In the genomic region with DNA sequence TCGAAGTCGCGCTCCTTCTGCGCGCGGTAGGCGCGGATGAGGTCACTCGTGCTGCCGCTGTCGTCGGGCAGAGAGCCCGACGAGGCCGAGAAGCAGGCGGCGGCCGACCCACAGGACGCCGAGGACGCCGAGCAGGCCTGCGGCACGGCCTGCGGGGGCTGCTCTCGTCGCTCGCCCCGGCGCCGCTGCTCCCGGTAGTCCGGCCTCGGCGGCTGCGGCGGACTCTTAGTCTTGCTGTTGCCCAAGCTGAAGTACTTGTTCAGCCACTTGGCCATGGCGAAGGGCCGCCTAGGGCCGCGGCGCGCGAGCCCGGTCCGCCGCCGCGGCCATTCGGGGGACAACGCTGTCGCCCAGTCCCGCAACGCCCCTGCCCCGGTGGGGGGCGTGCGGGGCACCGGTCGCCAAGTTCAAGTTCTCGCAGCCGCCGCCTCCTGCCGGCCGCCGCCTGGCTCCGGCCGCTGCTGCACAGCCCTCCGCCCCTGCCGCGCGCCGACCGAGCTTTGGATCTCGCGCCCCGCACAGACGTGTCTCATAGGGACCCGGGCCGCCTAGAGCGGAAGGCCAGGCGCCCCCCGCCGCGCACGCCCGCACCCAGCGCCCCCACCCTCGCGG, we compare ENCODE assay signal across 8 mouse cellular contexts. TPM values are rescaled to one million over a fixed set of nuclear protein-coding genes. Genes with fewer than 3 reads are reported as not detected.
DNase-seq lines count a peak whose midpoint lies in the region; ATAC-seq and TF ChIP-seq lines count a peak whose summit lies in the region.

No protein-coding gene starts in this region.

- intact Hi-C loops in left cerebral cortex, adult 2 months (cut with DNase I) = loop anchor here (2.0 to 5.0 kb wide), 4 partner anchors 53 to 513 kb away; a partner anchor contains a TSS
- intact Hi-C loops in left cerebral cortex, postnatal 25 days (cut with DNase I) = loop anchor here (2.0 to 5.0 kb wide), 2 partner anchors 83 to 111 kb away; no protein-coding TSS in a partner anchor

- H3K27ac ChIP-seq in left cerebral cortex, adult 2 months = peak overlapping the region; percentile 2; the same call in 1 of the 2 replicates
- H3K27ac ChIP-seq in forebrain, embryonic 10.5 days = peak overlapping the region; percentile 93
- peak overlapping the region; percentile 92 for H3K27ac ChIP-seq in hindbrain, embryonic 12.5 days
- H3K27ac ChIP-seq in liver, embryonic 12.5 days = peak overlapping the region; percentile 88
- H3K27ac ChIP-seq in neural tube, embryonic 13.5 days (replicated peaks) = peak overlapping the region; percentile 93

- H3K9ac ChIP-seq in hindbrain, embryonic 12.5 days = peak overlapping the region; percentile 85
- H3K9ac ChIP-seq in liver, embryonic 12.5 days = peak overlapping the region; percentile 92
- H3K9ac ChIP-seq in neural tube, embryonic 13.5 days = peak overlapping the region; percentile 81

- no peak for TF ChIP-seq CTCF in left cerebral cortex, adult 2 months (IDR thresholded peaks at IDR 0.05)

- peak overlapping the region; percentile 72 for H3K4me3 ChIP-seq in left cerebral cortex, adult 2 months
- peak overlapping the region; percentile 82 for H3K4me3 ChIP-seq in forebrain, embryonic 10.5 days
- H3K4me3 ChIP-seq in hindbrain, embryonic 12.5 days = peak overlapping the region; percentile 73
- H3K4me3 ChIP-seq in liver, embryonic 12.5 days = peak overlapping the region; percentile 77
- peak overlapping the region; percentile 77 for H3K4me3 ChIP-seq in neural tube, embryonic 13.5 days

- peaks cover 15% of the 10 kb centered on the region for H3K36me3 ChIP-seq in forebrain, embryonic 10.5 days (replicated peaks)
- H3K36me3 ChIP-seq in hindbrain, embryonic 12.5 days = no peaks in the 10 kb centered on the region
- H3K36me3 ChIP-seq in liver, embryonic 12.5 days = peaks cover 28% of the 10 kb centered on the region
- H3K36me3 ChIP-seq in neural tube, embryonic 13.5 days = no peaks in the 10 kb centered on the region

- peaks cover 78% of the 10 kb centered on the region for H3K4me1 ChIP-seq in forebrain, embryonic 10.5 days
- H3K4me1 ChIP-seq in hindbrain, embryonic 12.5 days = peaks cover 38% of the 10 kb centered on the region
- peaks cover 63% of the 10 kb centered on the region for H3K4me1 ChIP-seq in liver, embryonic 12.5 days
- H3K4me1 ChIP-seq in neural tube, embryonic 13.5 days (replicated peaks) = peaks cover 56% of the 10 kb centered on the region

- H3K27me3 ChIP-seq in forebrain, embryonic 10.5 days (ENCODE audit: poor library complexity, severe bottlenecking) = peaks cover 33% of the 10 kb centered on the region
- H3K27me3 ChIP-seq in hindbrain, embryonic 12.5 days = peaks cover 7% of the 10 kb centered on the region
- peaks cover 12% of the 10 kb centered on the region; the same call in 1 of the 2 replicates for H3K27me3 ChIP-seq in liver, embryonic 12.5 days (replicated peaks)
- peaks cover 14% of the 10 kb centered on the region for H3K27me3 ChIP-seq in neural tube, embryonic 13.5 days

- H3K4me2 ChIP-seq in hindbrain, embryonic 12.5 days (replicated peaks) = peak overlapping the region; percentile 92
- peak overlapping the region; percentile 95 for H3K4me2 ChIP-seq in liver, embryonic 12.5 days
- H3K4me2 ChIP-seq in neural tube, embryonic 13.5 days = peak overlapping the region; percentile 91

- H3K9me3 ChIP-seq in forebrain, embryonic 10.5 days = no peaks in the 10 kb centered on the region
- no peaks in the 10 kb centered on the region for H3K9me3 ChIP-seq in hindbrain, embryonic 12.5 days (replicated peaks)
- H3K9me3 ChIP-seq in liver, embryonic 12.5 days (replicated peaks) = no peaks in the 10 kb centered on the region
- no peaks in the 10 kb centered on the region for H3K9me3 ChIP-seq in neural tube, embryonic 13.5 days

- peak; percentile 70 for ATAC-seq in hindbrain, embryonic 12.5 days (ENCODE audit: low FRiP score)
- ATAC-seq in liver, embryonic 12.5 days = peak; percentile 11
- ATAC-seq in neural tube, embryonic 13.5 days (ENCODE audit: low read depth) = peak; percentile 75

- peak; percentile 24 to 29 for DNase-seq in left cerebral cortex, adult 2 months (ENCODE audit: extremely low spot score in 1 of 2, low spot score in 2 of 2)
- no peak for DNase-seq in left cerebral cortex, postnatal 25 days (ENCODE audit: low spot score in 2 of 2)
- peak; percentile 67 for DNase-seq in Muller cell, postnatal 12 days (ENCODE audit: inconsistent ontology term)
- peak; percentile 63 for DNase-seq in forebrain, embryonic 10.5 days (ENCODE audit: extremely low spot score, low spot score)
- no peak for DNase-seq in layer of hippocampus, postnatal 36 days

- WGBS in forebrain, embryonic 10.5 days = under 1% methylated on average over 87 of the region's 89 CpGs
- 0% methylated on average over 78 of the region's 89 CpGs for WGBS in hindbrain, embryonic 12.5 days
- under 1% methylated on average over 61 of the region's 89 CpGs for WGBS in liver, embryonic 12.5 days (ENCODE audit: insufficient replicate concordance)
- WGBS in neural tube, embryonic 13.5 days = 0% methylated on average over 50 of the region's 89 CpGs

RNA-seq across cellular contexts. Expression of a gene that starts 2.2 kb away (rescaled TPM):
- total RNA-seq in left cerebral cortex, adult 2 months (2021) = 10 to 100 TPM; 11.0 to 11.6 TPM
- total RNA-seq in left cerebral cortex, postnatal 25 days (2021) = 10 to 100 TPM in 1 of 2 experiments, 1 to 10 TPM in 1; 9.0 to 11.8 TPM
- polyA plus RNA-seq in forebrain, embryonic 10.5 days (2016; fragmentation: Nextera tagmentation; extraction: Ambion mirVana) = 2.8 and 3.0 TPM in 2 replicates
- polyA plus RNA-seq in hindbrain, embryonic 12.5 days (2016; fragmentation: Nextera tagmentation; extraction: Ambion mirVana) = 10.0 and 10.1 TPM in 2 replicates
- 8.7 and 9.9 TPM in 2 replicates for polyA plus RNA-seq in liver, embryonic 12.5 days (2016; fragmentation: Nextera tagmentation; extraction: Ambion mirVana)
- 4.0 and 4.2 TPM in 2 replicates for polyA plus RNA-seq in neural tube, embryonic 13.5 days (2015; fragmentation: Nextera tagmentation; extraction: Ambion mirVana)
- total RNA-seq in layer of hippocampus, postnatal 36 days (2021) = 10 to 100 TPM; 15.4 to 16.6 TPM

Comparison
In these comparisons a context has a peak if more than half of its experiments do, and no peak if none do; other contexts are left out.
1. DNase-seq: peak in left cerebral cortex, adult 2 months (2 of 2), Muller cell, postnatal 12 days (single experiment) and forebrain, embryonic 10.5 days (single experiment); none in left cerebral cortex, postnatal 25 days (0 of 2) and layer of hippocampus, postnatal 36 days (0 of 2).
2. H3K27ac ChIP-seq: peak in every context shown above with its lines; median percentile 93 in forebrain, embryonic 10.5 days; 93 in neural tube, embryonic 13.5 days; 92 in hindbrain, embryonic 12.5 days; 88 in liver, embryonic 12.5 days; 2 in left cerebral cortex, adult 2 months.
3. ATAC-seq: peak in every context shown above with its lines; median percentile 75 in neural tube, embryonic 13.5 days; 70 in hindbrain, embryonic 12.5 days; 11 in liver, embryonic 12.5 days.
4. Peak in every context shown above with its lines, with median percentiles within 50 percentile points of each other: H3K4me3 ChIP-seq, H3K4me2 ChIP-seq and H3K9ac ChIP-seq.